Mouse (Mus musculus): Measurements from ENCODE around the gene Wnt10a. TPM values are rescaled to one million over a fixed set of nuclear protein-coding genes. Genes with fewer than 3 reads are reported as not detected.

Gene Wnt10a
- polyA plus RNA-seq, 1 experiment from 2014 or later: 0.91 TPM

DNA sequence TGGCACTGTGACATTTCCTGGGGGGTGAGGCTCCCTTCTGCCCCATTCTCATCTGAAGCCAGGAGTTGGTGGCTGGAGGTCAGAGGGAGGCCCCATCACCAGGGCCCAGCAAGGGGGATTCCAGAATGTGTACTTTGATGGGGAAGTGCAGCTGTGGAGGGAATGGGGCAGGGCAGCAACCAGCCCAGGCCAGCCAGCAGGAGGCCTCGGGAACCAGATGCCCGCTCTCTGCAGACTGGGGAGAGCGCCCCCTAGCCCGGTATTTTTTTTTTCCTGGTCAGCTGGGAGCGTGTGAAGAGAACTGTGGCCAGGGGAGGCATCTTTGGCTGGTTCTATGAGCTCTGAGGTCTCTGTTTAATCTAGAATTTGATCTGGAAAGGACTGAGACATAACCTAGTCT, 15.5 kb upstream of the Wnt10a start:
- H3K4me3 ChIP-seq (ENCODE audit: low read length): no peak overlapping the region
- H3K27me3 ChIP-seq (ENCODE audit: control insufficient read depth, insufficient read depth, low read length): peaks cover 36% of the 10 kb centered on the region
- no peak overlapping the region for H3K4me2 ChIP-seq (replicated peaks; ENCODE audit: low read depth, low read length)
- H3K36me3 ChIP-seq (ENCODE audit: control insufficient read depth, insufficient read depth, low read length): no peaks in the 10 kb centered on the region
- 14% methylated on average over 5 of the region's 5 CpGs for WGBS
- H3K9me3 ChIP-seq (ENCODE audit: control insufficient read depth, low read length): no peaks in the 10 kb centered on the region
- H3K27ac ChIP-seq (ENCODE audit: low read depth, low read length): no peak overlapping the region
- H3K4me1 ChIP-seq (ENCODE audit: control insufficient read depth, insufficient read depth, low read length): peaks cover 17% of the 10 kb centered on the region
- no peak overlapping the region for H3K9ac ChIP-seq (ENCODE audit: low read depth, low read length)
- ATAC-seq (ENCODE audit: low FRiP score, low TSS enrichment): no peak

DNA sequence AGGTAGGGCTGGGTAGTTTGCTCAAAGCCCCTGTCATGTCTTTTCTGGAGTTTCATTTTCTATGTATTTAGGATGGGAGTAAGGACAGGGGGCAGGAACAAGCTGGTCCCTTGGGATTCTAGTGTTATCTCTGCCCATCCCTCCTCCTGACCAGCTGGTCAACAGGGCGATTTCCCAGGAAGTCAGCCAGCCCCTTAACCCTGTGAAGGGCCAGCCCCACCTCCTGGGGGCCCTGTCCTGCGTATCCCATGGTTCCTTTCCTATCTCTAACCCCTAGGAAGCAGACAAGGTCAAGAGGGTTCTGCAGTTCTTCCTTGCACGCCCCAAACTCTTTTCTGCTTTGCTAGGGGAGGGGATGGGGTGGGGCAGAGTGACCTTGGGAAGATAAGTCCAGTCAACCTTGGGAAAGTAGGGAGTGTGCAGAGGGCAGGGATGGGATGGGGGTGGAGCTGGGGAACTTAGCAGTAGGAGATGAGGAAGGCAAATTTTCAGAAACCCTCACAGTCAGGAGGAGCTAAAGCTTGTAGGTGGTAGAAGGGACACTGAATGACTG, 12.3 kb upstream of the Wnt10a start:
- Histone ChIP-seq H3K27ac (ENCODE audit: low read depth, low read length) (no peak overlapping the region), H3K4me2 (replicated peaks; ENCODE audit: low read depth, low read length) (no peak overlapping the region), H3K36me3 (ENCODE audit: control insufficient read depth, insufficient read depth, low read length) (no peaks in the 10 kb centered on the region), H3K9me3 (ENCODE audit: control insufficient read depth, low read length) (no peaks in the 10 kb centered on the region), H3K4me3 (ENCODE audit: low read length) (no peak overlapping the region), H3K4me1 (ENCODE audit: control insufficient read depth, insufficient read depth, low read length) (peaks cover 10% of the 10 kb centered on the region; the same call in 1 of the 2 replicates), H3K27me3 (ENCODE audit: control insufficient read depth, insufficient read depth, low read length) (peaks cover 52% of the 10 kb centered on the region), H3K9ac (ENCODE audit: low read depth, low read length) (no peak overlapping the region)
- 37% methylated on average over 3 of the region's 3 CpGs for WGBS
- ATAC-seq (ENCODE audit: low FRiP score, low TSS enrichment): no peak

GRCm38 (mm10) chr1:74782045-74782444, 9.3 kb upstream of the Wnt10a start:
- no peak for ATAC-seq (ENCODE audit: low FRiP score, low TSS enrichment)
- Histone ChIP-seq H3K9ac (ENCODE audit: low read depth, low read length) (no peak overlapping the region), H3K4me3 (ENCODE audit: low read length) (no peak overlapping the region), H3K4me2 (replicated peaks; ENCODE audit: low read depth, low read length) (no peak overlapping the region), H3K4me1 (ENCODE audit: control insufficient read depth, insufficient read depth, low read length) (peaks cover 9% of the 10 kb centered on the region; the same call in 1 of the 2 replicates), H3K36me3 (ENCODE audit: control insufficient read depth, insufficient read depth, low read length) (no peaks in the 10 kb centered on the region), H3K27me3 (ENCODE audit: control insufficient read depth, insufficient read depth, low read length) (peaks cover 73% of the 10 kb centered on the region), H3K27ac (ENCODE audit: low read depth, low read length) (no peak overlapping the region), H3K9me3 (ENCODE audit: control insufficient read depth, low read length) (no peaks in the 10 kb centered on the region)
- 17% methylated on average over 14 of the region's 14 CpGs for WGBS

- 7% methylated on average over 13 of the region's 13 CpGs for WGBS
- no peak for ATAC-seq (ENCODE audit: low FRiP score, low TSS enrichment)
- Histone ChIP-seq H3K4me1 (ENCODE audit: control insufficient read depth, insufficient read depth, low read length) (peaks cover 9% of the 10 kb centered on the region; the same call in 1 of the 2 replicates), H3K36me3 (ENCODE audit: control insufficient read depth, insufficient read depth, low read length) (no peaks in the 10 kb centered on the region), H3K27me3 (ENCODE audit: control insufficient read depth, insufficient read depth, low read length) (peaks cover 86% of the 10 kb centered on the region), H3K9me3 (ENCODE audit: control insufficient read depth, low read length) (no peaks in the 10 kb centered on the region), H3K9ac (ENCODE audit: low read depth, low read length) (peak overlapping the region; percentile 20; the same call in 1 of the 2 replicates), H3K4me3 (ENCODE audit: low read length) (peak overlapping the region; percentile 45), H3K4me2 (replicated peaks; ENCODE audit: low read depth, low read length) (peak overlapping the region; percentile 77), H3K27ac (ENCODE audit: low read depth, low read length) (no peak overlapping the region)
These were observed 7.8 kb upstream of the Wnt10a start for GRCm38 (mm10) chr1:74783554-74783953.

DNA sequence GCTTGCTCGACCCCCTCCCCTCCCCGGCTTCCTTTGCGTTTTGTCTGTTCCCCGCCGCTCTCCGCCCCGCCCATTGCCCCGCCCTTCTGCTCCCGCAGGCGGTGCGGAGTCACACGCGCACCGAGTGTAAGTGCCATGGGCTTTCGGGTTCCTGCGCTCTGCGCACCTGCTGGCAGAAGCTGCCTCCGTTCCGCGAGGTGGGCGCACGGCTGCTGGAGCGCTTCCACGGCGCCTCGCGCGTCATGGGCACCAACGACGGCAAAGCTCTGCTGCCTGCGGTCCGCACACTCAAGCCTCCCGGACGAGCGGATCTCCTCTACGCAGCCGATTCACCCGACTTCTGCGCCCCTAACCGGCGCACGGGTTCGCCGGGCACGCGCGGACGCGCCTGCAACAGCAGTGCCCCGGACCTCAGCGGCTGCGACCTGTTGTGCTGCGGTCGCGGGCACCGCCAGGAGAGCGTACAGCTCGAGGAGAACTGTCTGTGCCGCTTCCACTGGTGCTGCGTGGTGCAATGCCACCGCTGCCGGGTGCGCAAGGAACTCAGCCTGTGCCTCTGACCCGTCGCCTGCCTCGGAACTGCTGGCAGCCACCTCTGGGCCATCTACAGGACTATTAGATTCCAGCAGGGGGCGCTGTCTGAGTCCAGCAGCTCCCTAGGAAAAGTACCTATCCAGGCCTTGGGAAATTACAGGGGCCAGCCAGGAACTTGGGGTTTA, 7.1 kb upstream of the Wnt10a start:
- WGBS: 3% methylated on average over 67 of the region's 67 CpGs
- no peak for ATAC-seq (ENCODE audit: low FRiP score, low TSS enrichment)
- Histone ChIP-seq H3K4me3 (ENCODE audit: low read length) (peak overlapping the region; percentile 45), H3K4me2 (replicated peaks; ENCODE audit: low read depth, low read length) (peak overlapping the region; percentile 77), H3K27me3 (ENCODE audit: control insufficient read depth, insufficient read depth, low read length) (peaks cover 89% of the 10 kb centered on the region), H3K36me3 (ENCODE audit: control insufficient read depth, insufficient read depth, low read length) (no peaks in the 10 kb centered on the region), H3K4me1 (ENCODE audit: control insufficient read depth, insufficient read depth, low read length) (peaks cover 9% of the 10 kb centered on the region; the same call in 1 of the 2 replicates), H3K9ac (ENCODE audit: low read depth, low read length) (peak overlapping the region; percentile 20; the same call in 1 of the 2 replicates), H3K9me3 (ENCODE audit: control insufficient read depth, low read length) (no peaks in the 10 kb centered on the region), H3K27ac (ENCODE audit: low read depth, low read length) (no peak overlapping the region)

- H3K27ac ChIP-seq (ENCODE audit: low read depth, low read length): no peak overlapping the region
- H3K4me2 ChIP-seq (replicated peaks; ENCODE audit: low read depth, low read length): no peak overlapping the region
- H3K4me3 ChIP-seq (ENCODE audit: low read length): no peak overlapping the region
- H3K9ac ChIP-seq (ENCODE audit: low read depth, low read length): no peak overlapping the region
- no peaks in the 10 kb centered on the region for H3K9me3 ChIP-seq (ENCODE audit: control insufficient read depth, low read length)
- H3K4me1 ChIP-seq (ENCODE audit: control insufficient read depth, insufficient read depth, low read length): peaks cover 15% of the 10 kb centered on the region; the same call in 1 of the 2 replicates
- no peak for ATAC-seq (ENCODE audit: low FRiP score, low TSS enrichment)
- WGBS: 5% methylated on average over 7 of the region's 7 CpGs
- H3K27me3 ChIP-seq (ENCODE audit: control insufficient read depth, insufficient read depth, low read length): peaks cover 97% of the 10 kb centered on the region
- no peaks in the 10 kb centered on the region for H3K36me3 ChIP-seq (ENCODE audit: control insufficient read depth, insufficient read depth, low read length)
These were observed 3.5 kb upstream of the Wnt10a start for GRCm38 (mm10) chr1:74787846-74788245.

- 27% methylated on average over 6 of the region's 6 CpGs for WGBS
- Histone ChIP-seq H3K27me3 (ENCODE audit: control insufficient read depth, insufficient read depth, low read length) (peaks cover 97% of the 10 kb centered on the region), H3K4me2 (replicated peaks; ENCODE audit: low read depth, low read length) (no peak overlapping the region), H3K4me3 (ENCODE audit: low read length) (no peak overlapping the region), H3K36me3 (ENCODE audit: control insufficient read depth, insufficient read depth, low read length) (no peaks in the 10 kb centered on the region), H3K9me3 (ENCODE audit: control insufficient read depth, low read length) (no peaks in the 10 kb centered on the region), H3K27ac (ENCODE audit: low read depth, low read length) (no peak overlapping the region), H3K9ac (ENCODE audit: low read depth, low read length) (no peak overlapping the region), H3K4me1 (ENCODE audit: control insufficient read depth, insufficient read depth, low read length) (peaks cover 13% of the 10 kb centered on the region; the same call in 1 of the 2 replicates)
- no peak for ATAC-seq (ENCODE audit: low FRiP score, low TSS enrichment)
These were observed 2.6 kb upstream of the Wnt10a start for GRCm38 (mm10) chr1:74788603-74789176.

DNA sequence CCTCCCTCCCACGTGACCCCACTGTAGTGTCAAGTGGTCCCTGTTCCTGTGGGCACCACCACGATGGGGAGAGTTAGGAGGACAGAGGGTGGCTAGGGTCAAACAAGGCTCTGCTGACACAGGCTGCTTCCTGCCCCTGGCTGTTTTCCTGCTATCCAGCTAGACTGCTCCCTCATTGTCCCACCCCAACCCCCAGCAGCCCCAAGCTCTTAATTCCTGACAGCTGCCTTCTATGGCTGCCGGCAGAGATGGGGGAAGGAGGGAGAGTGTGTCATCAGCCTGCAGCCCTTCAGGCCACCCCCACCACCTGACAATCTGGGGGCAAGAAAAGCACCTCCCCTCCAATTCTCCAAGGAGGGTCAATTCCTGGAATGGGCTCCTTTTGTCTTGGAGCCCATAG, 1.2 kb upstream of the Wnt10a start:
- no peak for ATAC-seq (ENCODE audit: low FRiP score, low TSS enrichment)
- Histone ChIP-seq H3K36me3 (ENCODE audit: control insufficient read depth, insufficient read depth, low read length) (no peaks in the 10 kb centered on the region), H3K9ac (ENCODE audit: low read depth, low read length) (no peak overlapping the region), H3K4me1 (ENCODE audit: control insufficient read depth, insufficient read depth, low read length) (peaks cover 16% of the 10 kb centered on the region), H3K9me3 (ENCODE audit: control insufficient read depth, low read length) (no peaks in the 10 kb centered on the region), H3K27me3 (ENCODE audit: control insufficient read depth, insufficient read depth, low read length) (peaks cover 97% of the 10 kb centered on the region), H3K27ac (ENCODE audit: low read depth, low read length) (no peak overlapping the region), H3K4me2 (replicated peaks; ENCODE audit: low read depth, low read length) (no peak overlapping the region), H3K4me3 (ENCODE audit: low read length) (no peak overlapping the region)
- 9% methylated on average over 3 of the region's 3 CpGs for WGBS
